Mouse (Mus musculus) midbrain, embryonic 13.5 days (tissue): ENCODE measurements around the gene Gm49027. TPM values are rescaled to one million over a fixed set of nuclear protein-coding genes. Genes with fewer than 3 reads are reported as not detected.

Experiments
- ATAC-seq: fragments of 200-750 bp; cut with Nextera tagmentation; 2 replicates; pipeline ENCODE4 v1.8.0; 2017; ENCODE audit warnings: mild to moderate bottlenecking, moderate TSS enrichment, moderate library complexity
- H3K27ac ChIP-seq: fragments of 300-500 bp; sonication (generic); 2 replicates; pipeline ENCODE4 v1.5.1; 2015; ENCODE audit warnings: inconsistent platforms, mild to moderate bottlenecking, moderate library complexity
- H3K27me3 ChIP-seq: fragments of 300-500 bp; sonication (generic); 2 replicates; pipeline ENCODE4 v1.6.1; 2015; ENCODE audit warnings: mild to moderate bottlenecking, inconsistent platforms
- H3K36me3 ChIP-seq: fragments of 300-500 bp; sonication (generic); 2 replicates; pipeline ENCODE4 v1.6.1; 2015; ENCODE audit warnings: mild to moderate bottlenecking, inconsistent platforms
- H3K4me1 ChIP-seq: fragments of 300-500 bp; sonication (generic); replicated peaks from 2 replicates; pipeline ENCODE4 v1.6.1; 2015; ENCODE audit warnings: inconsistent platforms
- H3K4me2 ChIP-seq: fragments of 300-500 bp; sonication (generic); replicated peaks from 2 replicates; pipeline ENCODE4 v1.6.1; 2015; ENCODE audit warnings: moderate library complexity, mild to moderate bottlenecking, inconsistent platforms
- H3K4me3 ChIP-seq: fragments of 300-500 bp; sonication (generic); replicated peaks from 2 replicates; pipeline ENCODE4 v1.5.1; 2015; ENCODE audit warnings: mild to moderate bottlenecking, inconsistent platforms
- H3K9ac ChIP-seq: fragments of 300-500 bp; sonication (generic); replicated peaks from 2 replicates; pipeline ENCODE4 v1.6.1; 2015; ENCODE audit warnings: mild to moderate bottlenecking, inconsistent platforms
- H3K9me3 ChIP-seq: fragments of 300-500 bp; sonication (generic); 2 replicates; pipeline ENCODE4 v1.6.1; 2016; ENCODE audit warnings: mild to moderate bottlenecking, inconsistent platforms
- WGBS: fragments of 180-500 bp; shearing (Covaris S2); methylation state at CpG from one replicate; pipeline ENCODE4 v1.1.7; 2015; 5-methylcytosine and 5-hydroxymethylcytosine counted together
- microRNA-seq: library from miRNA; unstranded; fragments of <30 nt; microRNA quantifications from one replicate; pipeline ENCODE4, GENCODE M21; 2016
- polyA plus RNA-seq: library from polyadenylated mRNA; unstranded; fragments of >200 nt; fragmentation: Nextera tagmentation; extraction: Ambion mirVana; gene quantifications from 2 replicates; pipeline ENCODE4 v1.2.1, GENCODE M21; 2015

Gm49027 gene
- polyA plus RNA-seq, 1 experiment from 2014 or later = 1.5 TPM

DNA sequence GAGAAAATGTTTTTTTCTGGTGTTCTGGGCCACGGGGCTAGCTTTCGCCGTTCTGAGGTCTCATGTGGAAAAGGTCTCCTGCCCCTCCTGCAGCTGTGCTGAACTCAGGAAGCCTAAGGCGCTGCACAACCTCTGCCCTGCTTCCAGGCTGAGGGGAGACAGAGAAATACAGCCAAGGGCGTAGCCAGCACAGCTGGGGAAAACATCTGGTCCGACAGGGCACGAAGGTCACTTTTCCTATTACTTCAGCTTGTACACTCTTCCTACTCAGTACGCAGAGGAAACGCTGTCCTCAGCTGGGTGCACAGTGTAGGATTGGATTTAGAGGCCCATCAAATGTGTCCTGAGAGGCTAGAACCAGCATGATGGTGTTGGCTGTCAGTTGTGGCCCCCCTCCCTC lies 35.4 kb downstream of the Gm49027 start:
- Histone ChIP-seq H3K27ac (no peak overlapping the region), H3K4me2 (no peak overlapping the region), H3K9ac (no peak overlapping the region), H3K9me3 (no peaks in the 10 kb centered on the region), H3K4me3 (no peak overlapping the region), H3K36me3 (no peaks in the 10 kb centered on the region), H3K4me1 (peaks cover 11% of the 10 kb centered on the region), H3K27me3 (peaks cover 9% of the 10 kb centered on the region; the same call in 1 of the 2 replicates)
- 64% methylated on average over 9 of the region's 9 CpGs for WGBS
- ATAC-seq = no peak

DNA sequence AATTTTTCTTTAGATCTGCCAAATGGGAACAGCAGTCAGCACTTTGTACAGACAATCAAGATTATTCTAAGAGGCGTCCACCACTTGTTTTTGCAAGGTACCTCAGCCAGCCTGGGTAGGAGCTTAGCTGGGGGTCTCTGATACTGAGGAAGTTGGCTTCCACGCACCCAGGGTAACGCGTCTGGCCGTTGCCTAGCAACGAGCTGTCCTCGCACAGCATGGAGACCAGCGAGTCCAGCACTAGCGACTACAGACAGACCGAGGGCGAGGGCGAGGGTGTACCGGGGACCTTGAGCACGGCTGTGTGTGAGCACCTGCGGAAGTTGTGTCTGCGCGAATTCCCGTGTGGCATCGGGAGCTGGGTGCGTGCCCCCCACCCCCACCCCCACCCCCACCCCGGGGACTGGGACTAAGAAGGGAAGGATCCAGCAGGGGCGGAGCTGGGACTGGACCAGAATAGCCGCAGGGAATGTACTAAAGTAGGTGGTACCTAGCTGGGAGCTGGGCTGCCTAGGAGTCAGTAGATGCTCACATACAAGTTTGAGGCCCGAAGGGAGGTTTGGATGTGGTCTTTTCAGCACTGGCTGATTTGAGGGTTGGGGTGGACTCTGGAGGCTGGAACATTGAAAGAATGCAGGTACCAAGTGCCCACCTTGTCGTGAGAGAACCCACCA lies 36.0 kb downstream of the Gm49027 start, which contains the start of the genes Lrrc43 and Il31:
Gene Lrrc43, plus strand, starts transcription at position 194 of the 674 bp plus-strand sequence.
Gene Il31, minus strand, starts transcription at position 378 of the 674 bp plus-strand sequence.
- 6% methylated on average over 25 of the region's 25 CpGs for WGBS
- Histone ChIP-seq H3K36me3 (no peaks in the 10 kb centered on the region), H3K9ac (no peak within 1 kb of the TSS), H3K4me2 (peak within 1 kb of the TSS; percentile 57), H3K4me3 (peak within 1 kb of the TSS; percentile 30), H3K9me3 (no peaks in the 10 kb centered on the region), H3K4me1 (peaks cover 11% of the 10 kb centered on the region), H3K27me3 (peaks cover 9% of the 10 kb centered on the region; the same call in 1 of the 2 replicates), H3K27ac (no peak within 1 kb of the TSS)
- ATAC-seq = peak; percentile 85

GRCm38 (mm10) chr5:123487659-123488395 lies 37.5 kb downstream of the Gm49027 start:
- Histone ChIP-seq H3K4me1 (peaks cover 11% of the 10 kb centered on the region), H3K4me2 (no peak overlapping the region), H3K36me3 (no peaks in the 10 kb centered on the region), H3K9ac (no peak overlapping the region), H3K9me3 (no peaks in the 10 kb centered on the region), H3K27me3 (peaks cover 9% of the 10 kb centered on the region; the same call in 1 of the 2 replicates), H3K4me3 (no peak overlapping the region), H3K27ac (no peak overlapping the region)
- no peak for ATAC-seq
- 87% methylated on average over 11 of the region's 11 CpGs for WGBS

GRCm38 (mm10) chr5:123473817-123474216 lies 51.5 kb downstream of the Gm49027 start:
- H3K4me1 ChIP-seq = no peaks in the 10 kb centered on the region; the same call in 1 of the 2 replicates
- no peaks in the 10 kb centered on the region; the same call in 1 of the 2 replicates for H3K9me3 ChIP-seq
- no peak overlapping the region for H3K9ac ChIP-seq
- no peak overlapping the region for H3K4me3 ChIP-seq
- no peak overlapping the region for H3K27ac ChIP-seq
- no peaks in the 10 kb centered on the region for H3K36me3 ChIP-seq
- H3K4me2 ChIP-seq = no peak overlapping the region
- H3K27me3 ChIP-seq = no peaks in the 10 kb centered on the region
- no peak for ATAC-seq
- 64% methylated on average over 5 of the region's 5 CpGs for WGBS

DNA sequence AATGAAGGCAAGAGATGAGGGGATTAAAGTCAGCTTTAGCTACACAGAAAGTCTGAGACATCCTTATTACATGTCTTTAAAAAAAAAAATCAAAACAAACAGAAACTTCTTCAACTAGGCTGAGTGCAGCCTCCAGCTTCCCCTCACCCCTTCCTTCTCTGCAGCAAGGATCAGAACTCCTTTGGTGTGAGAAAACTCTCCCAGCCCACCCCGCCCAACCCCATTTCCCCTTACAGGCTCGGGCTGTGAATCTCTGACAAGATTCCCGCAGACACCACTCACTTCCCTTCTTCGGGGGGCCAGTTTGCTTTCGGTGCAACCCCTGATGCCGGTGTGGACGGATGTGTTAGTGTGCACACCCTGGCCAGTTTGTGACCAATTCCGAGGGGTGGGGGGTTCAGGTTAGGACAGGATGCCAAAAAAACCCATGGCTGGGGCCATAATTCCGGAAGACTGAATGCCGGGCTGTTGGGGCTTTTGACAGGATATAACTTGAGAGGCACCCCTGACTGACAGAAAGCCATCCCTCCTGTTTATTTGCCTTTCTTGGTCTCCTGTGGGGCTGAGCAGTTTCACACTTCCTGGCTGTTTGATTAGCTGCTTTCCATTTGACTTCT lies 54.4 kb downstream of the Gm49027 start:
- H3K9me3 ChIP-seq = no peaks in the 10 kb centered on the region
- H3K27me3 ChIP-seq = no peaks in the 10 kb centered on the region
- no peak overlapping the region for H3K9ac ChIP-seq
- H3K4me2 ChIP-seq = no peak overlapping the region
- H3K4me3 ChIP-seq = no peak overlapping the region
- no peaks in the 10 kb centered on the region; the same call in 1 of the 2 replicates for H3K4me1 ChIP-seq
- no peak overlapping the region for H3K27ac ChIP-seq
- no peaks in the 10 kb centered on the region for H3K36me3 ChIP-seq
- WGBS = 67% methylated on average over 10 of the region's 10 CpGs
- no peak for ATAC-seq

GRCm38 (mm10) chr5:123464638-123465037 lies 60.6 kb downstream of the Gm49027 start:
- H3K9ac ChIP-seq = no peak overlapping the region
- H3K4me1 ChIP-seq = no peaks in the 10 kb centered on the region
- no peaks in the 10 kb centered on the region for H3K9me3 ChIP-seq
- no peak overlapping the region for H3K4me3 ChIP-seq
- H3K36me3 ChIP-seq = no peaks in the 10 kb centered on the region
- no peak overlapping the region for H3K27ac ChIP-seq
- no peaks in the 10 kb centered on the region for H3K27me3 ChIP-seq
- WGBS = 100% methylated on average over 1 of the region's 1 CpGs
- H3K4me2 ChIP-seq = no peak overlapping the region
- no peak for ATAC-seq

Small RNA genes within 50 kb of the gene (microRNA-seq; reads per million reads assigned to microRNA genes)
- gene Mir7647 = 2.7 reads per million, percentile 9 among the genes with 10 or more reads in this experiment

Other genes starting within 250 kb of the Gm49027 start
- gene Bcl7a, start 181.7 kb downstream of the Gm49027 start, polyA plus RNA-seq = 47.8 and 53.0 TPM in 2 replicates
- gene Mlxip, start 130.7 kb downstream of the Gm49027 start, polyA plus RNA-seq = 17.4 and 18.7 TPM in 2 replicates
- 0.15 and 0.28 TPM in 2 replicates for gene Lrrc43, start 36.2 kb downstream of the Gm49027 start, polyA plus RNA-seq
- gene Il31, start 36.0 kb downstream of the Gm49027 start, polyA plus RNA-seq = not detected in 2 replicates
- 1.5 TPM in 2 replicates for gene B3gnt4, start 15.0 kb downstream of the Gm49027 start, polyA plus RNA-seq
- 131 and 135 TPM in 2 replicates for gene Diablo, start 1.3 kb downstream of the Gm49027 start, polyA plus RNA-seq
- gene Vps33a, start 47.5 kb upstream of the Gm49027 start, polyA plus RNA-seq = 37.9 and 40.6 TPM in 2 replicates
- 81.1 and 81.2 TPM in 2 replicates for gene Clip1, start 159.1 kb upstream of the Gm49027 start, polyA plus RNA-seq
- gene Zcchc8, start 195.6 kb upstream of the Gm49027 start, polyA plus RNA-seq = 81.8 and 83.6 TPM in 2 replicates
- 173 and 184 TPM in 2 replicates for gene Rsrc2, start 223.9 kb upstream of the Gm49027 start, polyA plus RNA-seq
- 14.8 TPM in 2 replicates for gene Kntc1, start 224.2 kb upstream of the Gm49027 start, polyA plus RNA-seq